Mouse (Mus musculus): ENCODE measurements at regions not wholly inside any gene's neighbourhood (a gene's known extent, or its start where the extent isn't known, plus 50 kb on each side); places are given as distances from the start of the nearest gene placed in this dataset.
"Not testable (repeated sequence)": the region's sequence is repeated elsewhere in the genome, so short reads cannot be mapped to it uniquely, and the experiment has no call there.

DNA sequence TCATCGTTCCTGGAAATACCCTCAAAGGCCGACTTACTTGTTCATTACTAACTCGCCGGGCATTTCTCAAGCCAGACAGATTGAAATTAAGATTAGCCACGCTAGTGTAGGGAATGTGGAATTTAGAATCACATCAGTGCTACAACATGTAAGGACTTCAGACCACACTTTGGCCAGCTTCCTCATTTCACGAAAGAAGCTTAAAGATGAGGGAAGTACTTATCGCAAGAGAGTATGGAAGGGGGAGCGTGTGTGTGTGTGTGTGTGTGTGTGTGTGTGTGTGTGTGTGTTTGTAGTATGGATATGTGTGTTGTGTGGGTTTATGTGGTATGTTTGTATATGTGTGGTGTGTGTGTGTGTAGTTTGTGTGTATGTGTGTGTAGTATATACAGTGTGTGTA, 99.3 kb upstream of the Plcl2 start:
- no peak overlapping the region for H3K27ac ChIP-seq (ENCODE audit: low read depth, low read length)
- ATAC-seq (ENCODE audit: low FRiP score) (no peak), DNase-seq (ENCODE audit: low spot score) (no peak)
- no peak overlapping the region for H3K4me2 ChIP-seq (replicated peaks; ENCODE audit: low read depth, low read length)
- H3K9ac ChIP-seq (ENCODE audit: low read depth, low read length) = no peak overlapping the region
- WGBS = 91% methylated on average over 8 of the region's 8 CpGs
- H3K4me1 ChIP-seq (replicated peaks; ENCODE audit: control insufficient read depth, insufficient read depth, low read length) = no peaks in the 10 kb centered on the region
- no peaks in the 10 kb centered on the region for H3K9me3 ChIP-seq (ENCODE audit: control insufficient read depth, low read length)
- H3K4me3 ChIP-seq (ENCODE audit: low read depth, low read length) = no peak overlapping the region
- H3K36me3 ChIP-seq (ENCODE audit: control insufficient read depth, insufficient read depth, low read length) = no peaks in the 10 kb centered on the region
- no peaks in the 10 kb centered on the region for H3K27me3 ChIP-seq (ENCODE audit: control insufficient read depth, insufficient read depth, low read length)

DNA sequence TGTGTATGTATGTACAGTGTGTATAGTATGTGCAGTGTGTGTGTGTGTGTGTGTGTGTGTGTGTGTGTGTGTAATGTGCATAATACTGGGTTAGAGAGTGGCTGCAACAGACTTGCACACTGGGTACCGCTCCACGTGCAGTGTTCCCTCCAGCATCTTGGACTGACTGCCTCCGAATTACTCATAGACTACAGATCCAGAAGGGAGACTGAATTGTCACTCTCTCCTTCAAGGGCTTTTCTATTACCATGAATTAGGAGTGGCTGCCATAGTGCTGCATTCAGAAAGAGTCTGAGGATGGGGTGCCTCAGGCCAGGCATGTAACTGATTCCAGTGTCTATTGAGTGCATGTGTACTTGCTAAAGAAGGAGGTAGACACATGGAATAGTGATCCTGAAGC, 98.9 kb upstream of the Plcl2 start:
- Histone ChIP-seq H3K27ac (ENCODE audit: low read depth, low read length) (no peak overlapping the region), H3K4me3 (ENCODE audit: low read depth, low read length) (no peak overlapping the region), H3K4me2 (replicated peaks; ENCODE audit: low read depth, low read length) (no peak overlapping the region), H3K4me1 (replicated peaks; ENCODE audit: control insufficient read depth, insufficient read depth, low read length) (no peaks in the 10 kb centered on the region), H3K9me3 (ENCODE audit: control insufficient read depth, low read length) (no peaks in the 10 kb centered on the region), H3K36me3 (ENCODE audit: control insufficient read depth, insufficient read depth, low read length) (no peaks in the 10 kb centered on the region), H3K9ac (ENCODE audit: low read depth, low read length) (no peak overlapping the region), H3K27me3 (ENCODE audit: control insufficient read depth, insufficient read depth, low read length) (no peaks in the 10 kb centered on the region)
- no peak for ATAC-seq (ENCODE audit: low FRiP score)
- DNase-seq (ENCODE audit: low spot score) = no peak
- 100% methylated on average over 3 of the region's 3 CpGs for WGBS

DNA sequence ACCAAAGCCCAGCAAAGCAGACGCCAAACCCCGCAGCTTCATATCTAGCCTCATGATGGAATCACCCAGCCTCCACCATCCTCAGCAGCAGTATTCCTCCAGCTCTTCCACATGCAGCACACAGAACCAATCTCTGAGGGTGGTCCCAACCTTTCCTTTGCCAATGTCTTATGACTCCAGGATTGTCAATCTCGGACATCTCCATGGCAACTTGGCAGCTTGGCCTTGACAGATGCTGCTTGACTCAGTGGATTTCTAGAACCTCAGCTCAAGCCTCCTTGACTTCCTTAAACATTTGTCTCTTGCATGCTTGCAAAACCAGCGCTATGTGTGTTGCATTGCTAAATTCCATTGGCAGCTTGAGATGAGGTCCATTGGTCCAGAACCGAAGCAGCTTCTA, 96.8 kb upstream of the Plcl2 start:
- WGBS = 91% methylated on average over 5 of the region's 5 CpGs
- Histone ChIP-seq H3K9me3 (ENCODE audit: control insufficient read depth, low read length) (no peaks in the 10 kb centered on the region), H3K9ac (ENCODE audit: low read depth, low read length) (no peak overlapping the region), H3K36me3 (ENCODE audit: control insufficient read depth, insufficient read depth, low read length) (no peaks in the 10 kb centered on the region), H3K27ac (ENCODE audit: low read depth, low read length) (no peak overlapping the region), H3K4me3 (ENCODE audit: low read depth, low read length) (no peak overlapping the region), H3K27me3 (ENCODE audit: control insufficient read depth, insufficient read depth, low read length) (no peaks in the 10 kb centered on the region), H3K4me1 (replicated peaks; ENCODE audit: control insufficient read depth, insufficient read depth, low read length) (no peaks in the 10 kb centered on the region), H3K4me2 (replicated peaks; ENCODE audit: low read depth, low read length) (no peak overlapping the region)
- no peak for ATAC-seq (ENCODE audit: low FRiP score)
- DNase-seq (ENCODE audit: low spot score) = no peak

DNA sequence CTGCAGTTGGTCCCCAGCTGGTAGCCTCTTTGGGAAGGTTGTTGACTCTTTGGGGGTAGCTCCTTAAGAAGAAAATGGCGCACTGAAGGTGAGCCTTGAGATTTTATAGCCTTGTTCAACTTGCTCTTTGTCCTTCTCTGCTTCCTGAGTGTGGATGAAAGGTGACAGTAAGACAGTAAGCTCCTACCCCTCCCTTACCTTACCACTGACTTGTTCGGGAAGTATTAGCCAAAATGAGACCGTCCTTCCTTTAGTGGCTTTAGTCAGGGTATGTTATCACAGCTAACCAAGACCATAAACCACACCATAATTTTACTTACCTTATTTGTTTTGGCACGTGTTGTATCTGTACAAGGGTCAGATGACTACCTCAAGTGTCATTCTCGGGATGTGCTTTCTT, 95.3 kb upstream of the Plcl2 start:
- 90% methylated on average over 5 of the region's 5 CpGs for WGBS

DNA sequence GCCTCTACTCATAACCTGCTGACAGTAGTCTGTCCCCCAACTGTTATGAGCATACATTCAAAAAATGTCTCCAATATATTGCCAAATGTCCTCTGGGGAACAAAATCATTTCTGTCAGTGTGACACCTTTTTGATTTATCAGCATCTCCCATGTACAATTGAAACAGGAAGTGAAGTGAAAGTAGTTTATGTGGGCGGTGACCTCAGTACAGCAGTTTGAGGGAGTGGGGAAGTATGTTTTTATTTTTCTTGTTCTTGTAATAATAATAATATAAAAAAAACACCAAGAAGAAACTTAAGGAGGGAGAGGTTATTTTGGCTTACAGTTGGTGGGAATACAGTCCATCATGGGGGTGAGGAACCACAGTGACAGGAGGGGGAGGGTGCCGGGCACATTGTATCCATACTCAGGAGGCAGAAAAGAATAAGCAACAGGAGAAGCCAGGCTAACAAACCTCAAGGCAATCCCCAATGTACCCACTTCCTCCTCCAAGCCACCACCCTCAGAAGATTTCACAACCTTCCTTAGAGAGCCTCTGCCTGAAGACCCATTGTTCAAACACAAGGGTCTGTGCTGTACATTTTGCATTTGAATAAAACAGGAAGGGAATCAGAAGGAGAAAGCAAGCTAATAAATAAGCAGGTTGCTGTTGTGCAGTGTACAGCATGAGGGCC, 93.7 kb upstream of the Plcl2 start:
- Histone ChIP-seq H3K27me3 (ENCODE audit: control insufficient read depth, insufficient read depth, low read length) (no peaks in the 10 kb centered on the region), H3K4me1 (replicated peaks; ENCODE audit: control insufficient read depth, insufficient read depth, low read length) (no peaks in the 10 kb centered on the region), H3K4me2 (replicated peaks; ENCODE audit: low read depth, low read length) (no peak overlapping the region), H3K36me3 (ENCODE audit: control insufficient read depth, insufficient read depth, low read length) (no peaks in the 10 kb centered on the region), H3K9ac (ENCODE audit: low read depth, low read length) (no peak overlapping the region), H3K9me3 (ENCODE audit: control insufficient read depth, low read length) (no peaks in the 10 kb centered on the region), H3K4me3 (ENCODE audit: low read depth, low read length) (no peak overlapping the region), H3K27ac (ENCODE audit: low read depth, low read length) (no peak overlapping the region)
- ATAC-seq (ENCODE audit: low FRiP score) (no peak), DNase-seq (ENCODE audit: low spot score) (no peak)
- 87% methylated on average over 2 of the region's 2 CpGs for WGBS

More for the DNA sequence above, 95.3 kb upstream of the Plcl2 start:
- no peak overlapping the region for H3K4me3 ChIP-seq (ENCODE audit: low read depth, low read length)
- DNase-seq (ENCODE audit: low spot score) (no peak), ATAC-seq (ENCODE audit: low FRiP score) (no peak)
- no peaks in the 10 kb centered on the region for H3K27me3 ChIP-seq (ENCODE audit: control insufficient read depth, insufficient read depth, low read length)
- H3K4me1 ChIP-seq (replicated peaks; ENCODE audit: control insufficient read depth, insufficient read depth, low read length) = no peaks in the 10 kb centered on the region
- H3K9me3 ChIP-seq (ENCODE audit: control insufficient read depth, low read length) = no peaks in the 10 kb centered on the region
- H3K36me3 ChIP-seq (ENCODE audit: control insufficient read depth, insufficient read depth, low read length) = no peaks in the 10 kb centered on the region
- H3K9ac ChIP-seq (ENCODE audit: low read depth, low read length) = no peak overlapping the region
- H3K27ac ChIP-seq (ENCODE audit: low read depth, low read length) = no peak overlapping the region
- no peak overlapping the region for H3K4me2 ChIP-seq (replicated peaks; ENCODE audit: low read depth, low read length)

DNA sequence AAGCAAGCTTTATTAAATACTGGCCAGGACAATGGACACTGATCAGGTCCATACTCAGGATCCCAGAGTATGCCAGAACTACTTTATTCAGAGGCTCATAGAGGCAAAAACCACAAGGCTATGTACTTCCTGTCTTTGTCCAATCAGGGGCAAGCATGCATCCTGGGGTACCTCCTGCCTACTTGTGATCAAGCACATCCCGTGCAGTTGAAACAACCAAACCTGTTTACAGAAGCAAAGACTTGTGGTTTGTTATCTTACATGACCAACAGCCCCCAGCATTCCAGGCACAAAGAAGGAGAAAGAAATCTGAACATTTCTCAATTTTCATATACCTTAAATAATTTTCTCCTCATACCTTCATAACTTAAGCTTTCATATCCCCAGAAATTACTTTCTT, 93.1 kb upstream of the Plcl2 start:
- 84% methylated on average over 1 of the region's 1 CpGs for WGBS
- H3K9ac ChIP-seq (ENCODE audit: low read depth, low read length) = no peak overlapping the region
- H3K27ac ChIP-seq (ENCODE audit: low read depth, low read length) = no peak overlapping the region
- no peaks in the 10 kb centered on the region for H3K4me1 ChIP-seq (replicated peaks; ENCODE audit: control insufficient read depth, insufficient read depth, low read length)
- H3K9me3 ChIP-seq (ENCODE audit: control insufficient read depth, low read length) = no peaks in the 10 kb centered on the region
- H3K4me3 ChIP-seq (ENCODE audit: low read depth, low read length) = no peak overlapping the region
- H3K27me3 ChIP-seq (ENCODE audit: control insufficient read depth, insufficient read depth, low read length) = no peaks in the 10 kb centered on the region
- DNase-seq (ENCODE audit: low spot score) (no peak), ATAC-seq (ENCODE audit: low FRiP score) (no peak)
- no peak overlapping the region for H3K4me2 ChIP-seq (replicated peaks; ENCODE audit: low read depth, low read length)
- H3K36me3 ChIP-seq (ENCODE audit: control insufficient read depth, insufficient read depth, low read length) = no peaks in the 10 kb centered on the region

DNA sequence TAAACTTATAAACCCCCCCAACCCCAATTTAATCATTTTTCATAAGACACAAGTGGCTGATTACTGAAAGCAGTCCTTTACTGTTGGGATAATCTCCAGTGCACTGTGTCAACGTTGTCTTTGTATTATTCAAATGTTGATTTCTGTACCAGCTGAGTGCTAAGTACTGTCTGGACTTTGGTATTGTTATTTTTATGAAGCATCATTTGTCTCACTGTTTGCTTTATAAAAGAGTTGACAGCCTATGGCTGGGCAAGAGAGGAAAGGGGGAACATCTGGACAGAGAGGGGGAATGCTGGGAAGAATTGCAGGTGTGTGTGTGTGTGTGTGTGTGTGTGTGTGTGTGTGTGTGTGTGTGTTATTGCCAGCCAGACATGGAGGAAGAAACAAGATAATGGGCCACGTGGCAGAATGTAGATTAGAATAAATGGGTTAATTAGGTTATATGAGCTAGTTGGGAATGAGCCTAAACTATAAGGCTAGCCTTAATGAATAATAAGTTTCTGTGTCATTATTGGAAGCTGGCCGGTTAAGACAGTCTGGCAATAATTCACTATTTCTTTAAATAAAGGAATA, 92.6 kb upstream of the Plcl2 start:
- no peak for DNase-seq (ENCODE audit: low spot score)
- H3K4me2 ChIP-seq (replicated peaks; ENCODE audit: low read depth, low read length) = no peak overlapping the region
- H3K27me3 ChIP-seq (ENCODE audit: control insufficient read depth, insufficient read depth, low read length) = no peaks in the 10 kb centered on the region
- ATAC-seq (ENCODE audit: low FRiP score) = no peak
- no peak overlapping the region for H3K27ac ChIP-seq (ENCODE audit: low read depth, low read length)
- no peaks in the 10 kb centered on the region for H3K36me3 ChIP-seq (ENCODE audit: control insufficient read depth, insufficient read depth, low read length)
- H3K4me1 ChIP-seq (replicated peaks; ENCODE audit: control insufficient read depth, insufficient read depth, low read length) = no peaks in the 10 kb centered on the region
- no peak overlapping the region for H3K4me3 ChIP-seq (ENCODE audit: low read depth, low read length)
- no peaks in the 10 kb centered on the region for H3K9me3 ChIP-seq (ENCODE audit: control insufficient read depth, low read length)
- no peak overlapping the region for H3K9ac ChIP-seq (ENCODE audit: low read depth, low read length)
- 76% methylated on average over 3 of the region's 3 CpGs for WGBS

DNA sequence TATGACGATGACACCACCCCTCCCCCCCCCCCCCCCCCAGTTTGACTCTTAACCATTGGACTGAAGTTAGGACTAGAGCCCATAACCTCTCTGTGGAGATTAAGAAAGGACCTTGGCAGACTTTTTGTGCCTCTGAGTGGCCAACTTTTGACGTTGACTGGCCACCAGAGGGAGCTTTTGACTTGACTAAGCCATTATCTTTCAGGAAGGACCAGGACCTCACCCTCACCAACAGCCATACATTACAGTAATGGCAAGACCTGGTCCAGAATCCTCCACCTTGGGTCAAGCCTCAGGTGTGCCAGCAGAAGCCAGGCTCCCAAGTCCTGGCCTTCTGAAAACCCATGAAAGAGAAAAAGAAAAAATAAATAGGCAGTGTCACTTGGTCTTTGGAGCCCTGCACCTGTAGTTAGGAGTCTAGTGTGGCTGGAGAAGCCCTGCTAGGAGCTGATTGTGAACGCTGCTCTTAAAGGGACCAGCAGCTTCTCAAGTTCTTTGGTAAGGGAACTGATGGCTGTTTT, 90.3 kb upstream of the Plcl2 start:
- ATAC-seq (ENCODE audit: low FRiP score) (no peak), DNase-seq (ENCODE audit: low spot score) (peak; percentile 29)
- Histone ChIP-seq H3K27me3 (ENCODE audit: control insufficient read depth, insufficient read depth, low read length) (no peaks in the 10 kb centered on the region), H3K4me2 (replicated peaks; ENCODE audit: low read depth, low read length) (no peak overlapping the region), H3K9ac (ENCODE audit: low read depth, low read length) (no peak overlapping the region), H3K9me3 (ENCODE audit: control insufficient read depth, low read length) (no peaks in the 10 kb centered on the region), H3K36me3 (ENCODE audit: control insufficient read depth, insufficient read depth, low read length) (no peaks in the 10 kb centered on the region), H3K4me3 (ENCODE audit: low read depth, low read length) (no peak overlapping the region), H3K27ac (ENCODE audit: low read depth, low read length) (no peak overlapping the region), H3K4me1 (replicated peaks; ENCODE audit: control insufficient read depth, insufficient read depth, low read length) (no peaks in the 10 kb centered on the region)
- 67% methylated on average over 3 of the region's 3 CpGs for WGBS

DNA sequence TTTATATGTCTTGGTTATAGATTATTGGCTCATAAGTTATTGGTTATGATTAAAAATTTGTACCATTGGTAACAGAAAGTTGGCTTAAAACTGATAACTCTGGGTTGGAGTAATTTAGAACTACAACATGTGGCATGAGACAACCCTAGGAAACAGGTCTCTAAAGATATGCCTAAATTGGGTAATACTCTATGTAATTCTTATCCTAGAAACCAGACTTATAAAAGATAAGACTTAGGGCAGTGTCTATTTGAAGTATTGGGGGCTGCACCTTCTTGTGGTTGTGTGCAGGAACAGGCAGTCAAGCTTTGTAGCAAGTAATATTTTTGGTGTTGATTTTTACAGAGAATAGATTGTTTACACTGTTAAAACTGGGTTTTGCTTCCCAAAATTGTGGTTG, 89.7 kb upstream of the Plcl2 start:
- not testable (repeated sequence) for ATAC-seq (ENCODE audit: low FRiP score); H3K9me3 ChIP-seq (ENCODE audit: control insufficient read depth, low read length); H3K4me1 ChIP-seq (replicated peaks; ENCODE audit: control insufficient read depth, insufficient read depth, low read length); H3K27ac ChIP-seq (ENCODE audit: low read depth, low read length); H3K4me3 ChIP-seq (ENCODE audit: low read depth, low read length); H3K9ac ChIP-seq (ENCODE audit: low read depth, low read length); DNase-seq (ENCODE audit: low spot score); H3K27me3 ChIP-seq (ENCODE audit: control insufficient read depth, insufficient read depth, low read length); H3K4me2 ChIP-seq (replicated peaks; ENCODE audit: low read depth, low read length); H3K36me3 ChIP-seq (ENCODE audit: control insufficient read depth, insufficient read depth, low read length)

Measured in hindbrain, embryonic 11.5 days (tissue).